In the genomic region with DNA sequence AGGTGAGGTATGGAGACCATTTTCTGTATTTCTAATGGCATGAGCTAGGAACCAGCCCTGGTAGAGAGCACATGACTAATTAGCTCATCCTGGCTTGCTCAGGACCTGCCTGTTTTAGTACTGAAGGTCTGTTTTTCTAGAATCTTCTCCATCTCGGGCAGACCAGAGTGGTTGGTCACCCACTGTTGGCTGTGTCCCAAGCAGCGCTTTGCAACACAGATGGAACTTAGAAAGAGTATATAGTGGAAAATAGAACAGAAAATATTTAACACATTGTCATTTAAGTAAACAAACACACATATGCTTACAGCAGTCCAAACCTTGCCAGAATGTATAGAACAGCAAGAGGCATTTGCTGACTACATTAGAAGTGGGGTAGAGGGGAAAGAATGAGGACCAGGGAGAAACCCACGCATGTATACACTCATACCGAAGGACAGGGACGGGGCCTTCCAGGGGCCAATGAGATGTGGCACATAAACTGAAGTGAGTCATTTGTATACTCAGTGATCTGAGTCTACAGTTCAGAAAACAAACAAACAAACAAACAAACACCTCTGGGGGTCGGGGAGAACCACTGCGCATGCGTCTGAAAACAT, we compare ENCODE assay signal across 24 mouse cellular contexts. TPM values are rescaled to one million over a fixed set of nuclear protein-coding genes. Genes with fewer than 3 reads are reported as not detected.
DNase-seq lines count a peak whose midpoint lies in the region; ATAC-seq and TF ChIP-seq lines count a peak whose summit lies in the region.
"Had no signal": no experiment of that assay in that cellular context is flagged by ENCODE, and none has a peak within 500 bp of the region (broad histone marks: within the 10 kb centered on the region; RNA-seq: fewer than 3 reads in every experiment).

No protein-coding gene starts in this region.

- 68% methylated on average over 8 of the region's 8 CpGs for WGBS in lung, embryonic 15.5 days
- 83% methylated on average over 8 of the region's 8 CpGs for WGBS in heart, adult 2 months

- H3K79me2 ChIP-seq in heart, adult 2 months (replicated peaks; ENCODE audit: control insufficient read depth, insufficient read depth, low read length), result no peaks in the 10 kb centered on the region

- peak; percentile 69; the same call in 1 of the 2 replicates for ATAC-seq in lung, embryonic 15.5 days (ENCODE audit: borderline replicate concordance, extremely low read depth, low FRiP score, low TSS enrichment)
- ATAC-seq: activated CD4-positive, CD25-positive, alpha-beta regulatory T cell, adult 4 months; forebrain, embryonic 13.5 days; forebrain, embryonic 15.5 days; forebrain, postnatal 0 days; Patski had no signal

- no peak for TF ChIP-seq CTCF in heart, adult 2 months (IDR thresholded peaks at IDR 0.05)

- H3K4me3 ChIP-seq in lung, embryonic 15.5 days, result no peak overlapping the region
- no peak overlapping the region for H3K4me3 ChIP-seq in heart, adult 2 months
- H3K4me3 ChIP-seq: embryonic facial prominence, embryonic 10.5 days; embryonic facial prominence, embryonic 12.5 days; forebrain, embryonic 13.5 days; forebrain, embryonic 15.5 days had no signal

- H3K9me3 ChIP-seq in lung, embryonic 15.5 days, result no peaks in the 10 kb centered on the region
- H3K9me3 ChIP-seq: embryonic facial prominence, embryonic 10.5 days; embryonic facial prominence, embryonic 12.5 days; forebrain, embryonic 13.5 days; forebrain, embryonic 15.5 days; G1E had no signal

- intact Hi-C loops in heart, adult 2 months (cut with DNase I), result no loop called here

- H3K9ac ChIP-seq in lung, embryonic 15.5 days, result no peak overlapping the region
- H3K9ac ChIP-seq in heart, adult 2 months (ENCODE audit: low read depth, low read length), result no peak overlapping the region
- H3K9ac ChIP-seq: embryonic facial prominence, embryonic 12.5 days; forebrain, embryonic 13.5 days; forebrain, embryonic 15.5 days; forebrain, postnatal 0 days had no signal

- peaks cover 10% of the 10 kb centered on the region; the same call in 1 of the 2 replicates for H3K4me1 ChIP-seq in lung, embryonic 15.5 days
- no peaks in the 10 kb centered on the region for H3K4me1 ChIP-seq in heart, adult 2 months (ENCODE audit: control insufficient read depth, insufficient read depth, low read length)
- H3K4me1 ChIP-seq: embryonic facial prominence, embryonic 10.5 days; embryonic facial prominence, embryonic 12.5 days; forebrain, embryonic 15.5 days had no signal

- H3K27ac ChIP-seq in lung, embryonic 15.5 days, result no peak overlapping the region
- H3K27ac ChIP-seq in heart, adult 2 months, result no peak overlapping the region
- H3K27ac ChIP-seq: embryonic facial prominence, embryonic 10.5 days; embryonic facial prominence, embryonic 12.5 days; forebrain, embryonic 13.5 days; forebrain, embryonic 15.5 days had no signal

- H3K4me2 ChIP-seq in lung, embryonic 15.5 days, result no peak overlapping the region
- H3K4me2 ChIP-seq: embryonic facial prominence, embryonic 12.5 days; forebrain, embryonic 13.5 days; forebrain, embryonic 15.5 days had no signal

- H3K27me3 ChIP-seq in lung, embryonic 15.5 days, result no peaks in the 10 kb centered on the region
- no peaks in the 10 kb centered on the region for H3K27me3 ChIP-seq in heart, adult 2 months (ENCODE audit: control insufficient read depth, insufficient read depth, low read length)
- H3K27me3 ChIP-seq: embryonic facial prominence, embryonic 12.5 days; forebrain, embryonic 13.5 days; forebrain, embryonic 15.5 days had no signal

- DNase-seq in lung, postnatal 25 days (ENCODE audit: low spot score), result no peak
- peak; percentile 40 to 52 for DNase-seq in right cerebral cortex, postnatal 10 days (ENCODE audit: low spot score in 2 of 2)
- DNase-seq in right cerebral cortex, postnatal 14 days, result no peak
- DNase-seq in heart, adult 2 months, result no peak
- DNase-seq: adrenal gland, adult 8-10 months; adrenal gland, postnatal 14 days; adrenal gland, postnatal 36 days; cerebellum, adult 11-12 months; cerebellum, adult 2 months; cerebellum, adult 9-10 months; cerebellum, postnatal 10 days; cerebellum, postnatal 25 days; forebrain, postnatal 0 days had no signal

- no peaks in the 10 kb centered on the region for H3K36me3 ChIP-seq in lung, embryonic 15.5 days
- H3K36me3 ChIP-seq in heart, adult 2 months (ENCODE audit: control insufficient read depth, insufficient read depth, low read length), result no peaks in the 10 kb centered on the region
- H3K36me3 ChIP-seq: embryonic facial prominence, embryonic 10.5 days; embryonic facial prominence, embryonic 12.5 days; forebrain, embryonic 15.5 days; G1E had no signal

- TF ChIP-seq EP300 in heart, adult 2 months (IDR thresholded peaks at IDR 0.05; ENCODE audit: insufficient read depth, low read depth, low read length), result no peak

- no peak for TF ChIP-seq POLR2A in heart, adult 2 months (IDR thresholded peaks at IDR 0.05; ENCODE audit: insufficient read depth, low read depth, low read length)

RNA-seq across cellular contexts. Expression of a gene that starts 21.3 kb away (rescaled TPM):
- 0.81 TPM in 2 replicates for polyA plus RNA-seq in lung, embryonic 15.5 days (2015; fragmentation: Nextera tagmentation; extraction: Ambion mirVana)
- not detected for total RNA-seq in heart, adult 2 months (2021)
- 0.06 TPM in 2 replicates for polyA plus RNA-seq in heart, adult 2 months (2012; rRNA removed)
- polyA plus RNA-seq: activated CD4-positive, CD25-positive, alpha-beta regulatory T cell, adult 4 months; C2C12; G1E; Patski had no signal

RNA-seq across cellular contexts. Expression of a gene that starts 25.4 kb away (rescaled TPM):
- polyA plus RNA-seq in lung, embryonic 15.5 days (2015; fragmentation: Nextera tagmentation; extraction: Ambion mirVana), result 2.0 and 2.7 TPM in 2 replicates
- total RNA-seq in heart, adult 2 months (2021), result not detected
- 0.97 and 2.6 TPM in 2 replicates for polyA plus RNA-seq in heart, adult 2 months (2012; rRNA removed)
- total RNA-seq: adrenal gland, adult 18-20 months; adrenal gland, adult 8-10 months; adrenal gland, postnatal 14 days; adrenal gland, postnatal 36 days; G1E had no signal
- polyA plus RNA-seq: activated CD4-positive, CD25-positive, alpha-beta regulatory T cell, adult 4 months; C2C12; embryonic facial prominence, embryonic 10.5 days; embryonic facial prominence, embryonic 12.5 days; forebrain, embryonic 11.5 days; G1E; Patski had no signal

Comparison
In these comparisons a context has a peak if more than half of its experiments do, and no peak if none do; other contexts are left out.
1. DNase-seq: peak in right cerebral cortex, postnatal 10 days (2 of 2); none in lung, postnatal 25 days (single experiment), right cerebral cortex, postnatal 14 days (single experiment) and heart, adult 2 months (0 of 2).